Mouse (Mus musculus): ENCODE data around the gene Bckdha. TPM values are rescaled to one million over a fixed set of nuclear protein-coding genes. Genes with fewer than 3 reads are reported as not detected.

Gene Bckdha
- polyA plus RNA-seq, 1 experiment = 2.4 TPM

- Histone ChIP-seq H3K4me1 (ENCODE audit: control insufficient read depth) (peaks cover 17% of the 10 kb centered on the region), H3K36me3 (ENCODE audit: control insufficient read depth) (peaks cover 88% of the 10 kb centered on the region), H3K9me3 (ENCODE audit: control insufficient read depth, low read length) (peaks cover 21% of the 10 kb centered on the region), H3K27me3 (ENCODE audit: control insufficient read depth) (no peaks in the 10 kb centered on the region), H3K4me3 (replicated peaks) (no peak overlapping the region)
- no peak for TF ChIP-seq GATA1 (IDR thresholded peaks at IDR 0.05; ENCODE audit: low read length)
- no peak for TF ChIP-seq TAL1 (IDR thresholded peaks at IDR 0.05; ENCODE audit: low read length)
Observed at GRCm38 (mm10) chr7:25699851-25700250, 41.1 kb upstream of the Bckdha start.

- H3K36me3 ChIP-seq (ENCODE audit: control insufficient read depth) = peaks cover 82% of the 10 kb centered on the region
- TF ChIP-seq TAL1 (IDR thresholded peaks at IDR 0.05; ENCODE audit: low read length) = no peak
- no peak for TF ChIP-seq GATA1 (IDR thresholded peaks at IDR 0.05; ENCODE audit: low read length)
- H3K4me1 ChIP-seq (ENCODE audit: control insufficient read depth) = peaks cover 34% of the 10 kb centered on the region
- no peaks in the 10 kb centered on the region for H3K9me3 ChIP-seq (ENCODE audit: control insufficient read depth, low read length)
- no peaks in the 10 kb centered on the region; the same call in 1 of the 2 replicates for H3K27me3 ChIP-seq (ENCODE audit: control insufficient read depth)
- H3K4me3 ChIP-seq (replicated peaks) = no peak overlapping the region
Observed at GRCm38 (mm10) chr7:25694104-25694503, 35.3 kb upstream of the Bckdha start.

GRCm38 (mm10) chr7:25690051-25690450, 31.3 kb upstream of the Bckdha start:
- no peak for TF ChIP-seq TAL1 (IDR thresholded peaks at IDR 0.05; ENCODE audit: low read length)
- TF ChIP-seq GATA1 (IDR thresholded peaks at IDR 0.05; ENCODE audit: low read length) = no peak
- H3K27me3 ChIP-seq (ENCODE audit: control insufficient read depth) = no peaks in the 10 kb centered on the region; the same call in 1 of the 2 replicates
- H3K4me1 ChIP-seq (ENCODE audit: control insufficient read depth) = peaks cover 70% of the 10 kb centered on the region
- H3K36me3 ChIP-seq (ENCODE audit: control insufficient read depth) = peaks cover 54% of the 10 kb centered on the region
- H3K4me3 ChIP-seq (replicated peaks) = peak overlapping the region; percentile 84
- no peaks in the 10 kb centered on the region for H3K9me3 ChIP-seq (ENCODE audit: control insufficient read depth, low read length)

- no peaks in the 10 kb centered on the region; the same call in 1 of the 2 replicates for H3K27me3 ChIP-seq (ENCODE audit: control insufficient read depth)
- H3K4me3 ChIP-seq (replicated peaks) = peak overlapping the region; percentile 84
- H3K9me3 ChIP-seq (ENCODE audit: control insufficient read depth, low read length) = no peaks in the 10 kb centered on the region
- peaks cover 54% of the 10 kb centered on the region for H3K36me3 ChIP-seq (ENCODE audit: control insufficient read depth)
- peaks cover 74% of the 10 kb centered on the region for H3K4me1 ChIP-seq (ENCODE audit: control insufficient read depth)
- TF ChIP-seq GATA1 (IDR thresholded peaks at IDR 0.05; ENCODE audit: low read length) (no peak), TAL1 (IDR thresholded peaks at IDR 0.05; ENCODE audit: low read length) (no peak)
Observed at GRCm38 (mm10) chr7:25689603-25690021, 30.8 kb upstream of the Bckdha start.

- Histone ChIP-seq H3K4me1 (ENCODE audit: control insufficient read depth) (peaks cover 80% of the 10 kb centered on the region), H3K9me3 (ENCODE audit: control insufficient read depth, low read length) (no peaks in the 10 kb centered on the region), H3K36me3 (ENCODE audit: control insufficient read depth) (peaks cover 52% of the 10 kb centered on the region)
Observed at GRCm38 (mm10) chr7:25688810-25689586, 30.2 kb upstream of the Bckdha start.

GRCm38 (mm10) chr7:25687811-25688401, 29.1 kb upstream of the Bckdha start:
- H3K4me1 ChIP-seq (ENCODE audit: control insufficient read depth) = peaks cover 89% of the 10 kb centered on the region
- peaks cover 55% of the 10 kb centered on the region for H3K36me3 ChIP-seq (ENCODE audit: control insufficient read depth)
- peak overlapping the region; percentile 84 for H3K4me3 ChIP-seq (replicated peaks)
- no peaks in the 10 kb centered on the region for H3K9me3 ChIP-seq (ENCODE audit: control insufficient read depth, low read length)
- no peak for TF ChIP-seq TAL1 (IDR thresholded peaks at IDR 0.05; ENCODE audit: low read length)
- TF ChIP-seq GATA1 (IDR thresholded peaks at IDR 0.05; ENCODE audit: low read length) = no peak
- no peaks in the 10 kb centered on the region; the same call in 1 of the 2 replicates for H3K27me3 ChIP-seq (ENCODE audit: control insufficient read depth)

More at GRCm38 (mm10) chr7:25688810-25689586, 30.2 kb upstream of the Bckdha start:
- peak overlapping the region; percentile 84 for H3K4me3 ChIP-seq (replicated peaks)
- no peaks in the 10 kb centered on the region; the same call in 1 of the 2 replicates for H3K27me3 ChIP-seq (ENCODE audit: control insufficient read depth)
- TF ChIP-seq TAL1 (IDR thresholded peaks at IDR 0.05; ENCODE audit: low read length) (no peak), GATA1 (IDR thresholded peaks at IDR 0.05; ENCODE audit: low read length) (no peak)

GRCm38 (mm10) chr7:25686680-25687531, 28.1 kb upstream of the Bckdha start, which contains the start of gene Tgfb1:
Gene Tgfb1 (plus strand): TSS chr7:25687002.
- peaks cover 93% of the 10 kb centered on the region for H3K4me1 ChIP-seq (ENCODE audit: control insufficient read depth)

GRCm38 (mm10) chr7:25685926-25686470, 27.2 kb upstream of the Bckdha start:
- Histone ChIP-seq H3K27me3 (ENCODE audit: control insufficient read depth) (no peaks in the 10 kb centered on the region; the same call in 1 of the 2 replicates), H3K4me1 (ENCODE audit: control insufficient read depth) (peaks cover 95% of the 10 kb centered on the region), H3K9me3 (ENCODE audit: control insufficient read depth, low read length) (no peaks in the 10 kb centered on the region), H3K4me3 (replicated peaks) (peak overlapping the region; percentile 84), H3K36me3 (ENCODE audit: control insufficient read depth) (peaks cover 51% of the 10 kb centered on the region)
- TF ChIP-seq TAL1 (IDR thresholded peaks at IDR 0.05; ENCODE audit: low read length) = no peak
- TF ChIP-seq GATA1 (IDR thresholded peaks at IDR 0.05; ENCODE audit: low read length) = no peak

More at GRCm38 (mm10) chr7:25686680-25687531, 28.1 kb upstream of the Bckdha start, which contains the start of gene Tgfb1:
- Histone ChIP-seq H3K9me3 (ENCODE audit: control insufficient read depth, low read length) (no peaks in the 10 kb centered on the region), H3K36me3 (ENCODE audit: control insufficient read depth) (peaks cover 53% of the 10 kb centered on the region), H3K27me3 (ENCODE audit: control insufficient read depth) (no peaks in the 10 kb centered on the region; the same call in 1 of the 2 replicates), H3K4me3 (replicated peaks) (peak within 1 kb of the TSS; percentile 84)
- TF ChIP-seq GATA1 (IDR thresholded peaks at IDR 0.05; ENCODE audit: low read length) (no peak), TAL1 (IDR thresholded peaks at IDR 0.05; ENCODE audit: low read length) (no peak)

All from erythroblast, embryonic 14.5 days (primary cell).